Mouse (Mus musculus) fat pad, adult 2 months (tissue): ENCODE data around the gene Trpc6.

Experiments used
- DNase-seq: peaks from one replicate; pipeline ENCODE4 v3.0.0-alpha.2; 2011; ENCODE audit warnings: low read depth, low spot score; ENCODE audit errors: extremely low read depth

The Trpc6 gene

DNA sequence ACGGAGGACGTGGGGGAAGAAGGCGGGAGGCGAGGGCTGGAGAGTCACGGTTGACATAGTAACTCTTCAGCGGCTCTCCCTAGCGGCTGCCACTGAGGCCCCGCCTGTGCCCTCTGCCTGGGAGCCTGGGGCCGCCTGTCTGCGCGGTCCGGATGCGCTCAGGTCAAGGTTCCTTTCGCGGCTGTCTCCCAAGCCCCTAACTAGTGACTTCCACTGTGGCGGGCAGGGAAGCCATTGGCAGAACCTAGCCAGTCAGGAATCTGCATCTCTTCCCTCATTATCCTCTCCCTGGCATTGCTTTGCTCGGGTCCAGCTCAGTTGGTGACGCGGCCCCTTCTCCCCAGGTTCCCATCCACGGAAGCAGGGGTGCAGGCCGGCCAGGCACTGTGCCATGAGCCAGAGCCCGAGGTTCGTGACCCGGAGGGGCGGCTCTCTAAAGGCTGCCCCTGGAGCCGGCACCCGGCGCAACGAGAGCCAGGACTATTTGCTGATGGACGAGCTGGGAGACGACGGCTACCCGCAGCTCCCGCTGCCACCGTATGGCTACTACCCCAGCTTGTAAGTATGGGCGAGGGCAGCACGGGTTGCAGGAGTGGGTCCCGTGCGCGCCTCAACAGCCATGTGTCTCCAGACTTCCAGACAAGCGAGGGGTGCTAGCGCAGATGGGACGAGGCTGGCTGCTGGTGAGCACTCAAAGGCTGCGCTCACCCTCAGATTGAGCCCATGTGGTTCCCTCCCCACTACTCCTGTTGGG, at the start of gene Trpc6:
TSS of gene Trpc6 (plus strand) at position 102 of the 754 bp plus-strand sequence.
- no peak for DNase-seq

GRCm38 (mm10) chr9:8520911-8521310, 23.0 kb upstream of the Trpc6 start:
- no peak for DNase-seq

GRCm38 (mm10) chr9:8533670-8534069, 10.3 kb upstream of the Trpc6 start:
- no peak for DNase-seq

GRCm38 (mm10) chr9:8545236-8545635, 1.3 kb downstream of the Trpc6 start:
- no peak for DNase-seq

GRCm38 (mm10) chr9:8558574-8558973, 14.6 kb downstream of the Trpc6 start:
- DNase-seq: no peak

DNA sequence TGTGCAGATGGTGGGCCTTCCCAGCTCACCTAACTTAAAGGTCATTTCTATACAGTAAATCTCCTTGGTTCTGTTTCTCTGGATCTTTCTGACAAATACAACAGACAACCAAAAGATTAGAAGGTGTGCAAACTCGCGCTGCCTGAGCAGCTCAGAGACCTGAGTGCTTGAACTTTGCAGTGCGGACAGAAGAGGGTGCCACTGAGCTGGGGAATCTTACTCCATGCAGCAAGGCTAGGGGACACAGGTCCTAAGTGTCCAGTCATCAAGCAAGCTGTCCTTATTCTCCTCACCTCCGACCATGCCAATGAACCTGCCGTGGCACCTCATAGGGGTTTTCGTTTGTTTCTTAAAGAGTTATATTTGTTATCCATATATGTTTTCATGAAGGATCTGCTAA, 48.7 kb downstream of the Trpc6 start:
- DNase-seq: no peak

DNA sequence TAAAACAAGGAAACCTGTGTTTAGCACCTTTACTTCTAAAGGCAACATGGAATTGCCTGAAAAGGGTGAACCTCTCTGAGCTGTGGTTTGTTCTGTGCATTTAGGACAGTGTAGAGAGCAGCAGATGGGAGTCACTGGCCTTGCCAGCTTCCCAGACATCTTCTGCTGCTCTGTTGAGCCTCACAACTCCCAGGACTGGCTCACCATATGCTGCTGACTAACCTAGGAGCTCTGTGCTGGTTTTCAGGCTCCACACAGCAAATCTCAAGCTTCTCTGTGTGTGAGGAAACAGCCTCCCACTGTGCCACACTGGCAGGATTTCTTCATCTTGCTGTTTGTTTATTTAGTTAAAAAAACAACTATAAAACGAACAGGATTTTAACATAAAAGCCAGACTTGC, 53.1 kb downstream of the Trpc6 start:
- DNase-seq: no peak

GRCm38 (mm10) chr9:8606816-8607491, 63.0 kb downstream of the Trpc6 start:
- DNase-seq: no peak

GRCm38 (mm10) chr9:8634344-8634743, 90.4 kb downstream of the Trpc6 start:
- DNase-seq: no peak

DNA sequence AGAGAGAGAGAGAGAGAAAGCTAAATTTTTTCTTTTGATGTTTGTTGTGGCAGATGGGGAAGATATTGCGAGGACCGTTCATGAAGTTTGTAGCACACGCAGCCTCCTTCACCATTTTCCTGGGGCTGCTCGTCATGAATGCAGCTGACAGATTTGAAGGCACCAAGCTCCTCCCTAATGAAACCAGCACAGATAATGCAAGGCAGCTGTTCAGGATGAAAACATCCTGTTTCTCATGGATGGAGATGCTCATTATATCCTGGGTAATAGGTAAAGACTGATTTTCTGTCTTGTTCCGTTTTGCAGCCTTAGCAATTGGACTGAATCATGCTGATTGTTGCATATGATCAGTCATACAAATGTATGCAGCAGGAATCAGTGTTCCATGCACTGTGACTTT, 99.5 kb downstream of the Trpc6 start:
- DNase-seq: no peak

GRCm38 (mm10) chr9:8655347-8655746, 111.4 kb downstream of the Trpc6 start:
- no peak for DNase-seq

GRCm38 (mm10) chr9:8672944-8673343, 129.0 kb downstream of the Trpc6 start:
- no peak for DNase-seq

DNA sequence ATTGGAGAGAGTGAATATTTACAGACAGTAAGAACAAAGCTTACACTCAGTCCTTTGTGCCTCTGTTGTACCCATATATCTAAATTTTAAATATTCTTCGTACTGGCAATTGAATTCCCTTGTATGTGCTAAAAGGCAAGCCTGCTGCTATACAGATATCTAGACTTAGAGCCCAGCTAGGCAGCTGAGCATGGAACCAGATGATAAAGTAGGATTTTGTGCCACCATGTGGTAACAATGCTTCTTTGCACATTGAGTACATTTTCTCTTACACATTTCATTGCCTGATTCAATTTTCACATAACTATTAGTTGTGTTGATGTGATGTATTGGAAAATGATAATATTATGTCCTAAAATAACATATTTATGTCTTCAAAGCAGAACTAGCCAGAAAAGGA, 132.7 kb downstream of the Trpc6 start:
- DNase-seq: no peak

DNA sequence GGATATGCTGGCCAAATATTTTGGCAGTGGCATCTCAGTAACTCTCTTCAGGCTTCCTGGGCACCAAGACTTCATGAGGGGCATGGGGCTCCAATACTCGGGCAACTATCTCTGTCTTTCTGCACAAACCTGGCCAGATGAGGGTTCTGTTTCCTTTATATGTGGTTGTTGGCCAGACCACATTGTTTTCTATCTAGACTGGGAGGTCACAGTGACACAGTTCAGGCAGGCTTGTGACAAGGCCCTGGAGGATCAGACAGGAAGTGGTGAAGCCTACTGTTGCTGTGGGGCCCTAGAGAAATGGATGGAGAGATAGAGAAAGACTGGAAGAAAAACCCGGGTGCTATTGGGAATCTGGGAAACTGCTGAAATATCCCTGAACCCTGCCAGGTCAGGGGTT, 149.2 kb downstream of the Trpc6 start:
- DNase-seq: no peak

DNA sequence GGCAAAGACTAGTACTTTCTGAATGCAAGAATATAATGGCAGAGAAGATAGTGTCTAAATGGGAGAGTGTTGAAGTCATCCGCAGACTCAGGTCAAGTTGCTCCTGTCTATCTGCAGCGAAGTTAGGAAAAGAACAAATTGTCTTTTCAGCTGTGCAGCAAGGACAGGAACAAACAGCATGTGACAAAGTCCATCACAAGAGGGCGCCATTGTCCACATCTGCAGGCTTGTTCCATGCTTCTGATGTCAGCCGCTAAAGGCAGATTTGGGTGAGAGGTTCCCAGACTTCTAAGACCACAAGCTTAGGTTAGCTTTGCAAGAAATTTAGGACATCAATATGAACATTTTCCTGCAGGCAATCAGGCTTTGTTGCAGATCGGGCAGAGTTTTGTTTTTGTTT, 156.7 kb downstream of the Trpc6 start:
- DNase-seq: no peak

DNA sequence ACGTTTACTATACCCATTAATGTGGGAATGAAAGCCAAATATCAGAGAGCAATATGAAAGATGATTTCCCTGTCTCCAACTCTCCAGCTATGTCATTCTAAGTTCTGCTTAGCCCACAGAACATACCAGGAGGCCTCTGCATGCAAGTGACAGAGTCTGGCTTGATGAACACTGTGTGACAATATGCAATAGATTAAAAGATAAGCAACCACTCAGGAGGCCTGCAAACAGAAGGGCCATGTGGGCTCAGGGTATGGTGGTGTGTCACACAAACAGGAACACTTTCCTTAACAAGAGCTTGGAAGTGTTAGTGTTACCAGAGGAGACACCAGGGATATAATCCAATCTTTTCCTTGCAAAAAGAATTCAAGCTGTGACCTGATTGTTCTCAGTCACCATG, 159.6 kb downstream of the Trpc6 start:
- no peak for DNase-seq

DNA sequence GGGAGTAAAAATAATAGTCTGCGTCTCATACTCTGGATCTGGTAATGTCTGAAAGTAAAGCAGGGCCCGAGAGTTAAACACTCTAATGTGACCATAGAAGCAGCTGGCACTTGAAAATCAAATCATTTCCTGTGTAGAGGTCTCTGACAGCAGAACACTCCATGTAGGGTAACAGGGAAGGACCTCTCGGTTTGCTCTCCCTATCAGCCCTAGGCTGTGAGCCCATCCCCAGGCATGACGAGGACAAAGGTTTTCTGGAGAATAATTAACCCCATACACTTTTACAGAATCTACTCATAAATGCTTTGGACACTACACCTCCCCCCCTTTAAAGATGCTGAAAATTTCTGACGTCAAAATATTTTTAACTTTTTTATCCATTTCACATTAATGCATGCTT, 160.0 kb downstream of the Trpc6 start:
- no peak for DNase-seq

DNA sequence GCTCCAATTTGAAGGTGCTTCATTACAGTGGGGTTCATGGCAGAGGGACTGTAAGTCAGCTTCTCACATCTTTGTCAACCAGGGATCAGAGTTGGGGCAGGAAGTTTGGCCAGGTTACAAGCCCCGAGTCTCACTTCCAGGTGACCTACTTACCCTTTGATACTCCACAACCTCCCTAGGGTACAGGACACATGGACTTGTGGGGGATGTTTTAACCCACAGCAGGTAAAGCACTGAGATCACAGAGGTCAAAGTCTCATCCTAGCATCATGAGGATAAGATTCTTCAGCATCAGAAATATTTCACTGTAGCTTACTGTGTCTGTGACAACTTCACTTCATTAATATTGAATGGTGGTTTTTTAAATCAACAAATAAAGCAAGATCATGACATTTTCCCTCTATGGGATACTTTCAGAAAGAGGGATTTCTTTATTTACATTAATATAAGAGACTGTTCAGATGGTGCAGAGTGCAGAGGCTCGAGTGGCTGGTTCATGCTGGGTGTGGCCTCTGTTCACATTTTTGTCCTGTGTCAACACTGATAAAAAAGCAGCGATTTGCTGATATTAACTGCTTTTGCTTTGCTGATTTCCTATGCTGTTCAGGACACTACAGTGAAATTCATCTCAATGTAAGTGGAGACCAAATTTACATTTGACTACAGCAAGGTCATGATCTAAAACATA, 166.3 kb downstream of the Trpc6 start:
- no peak for DNase-seq

DNA sequence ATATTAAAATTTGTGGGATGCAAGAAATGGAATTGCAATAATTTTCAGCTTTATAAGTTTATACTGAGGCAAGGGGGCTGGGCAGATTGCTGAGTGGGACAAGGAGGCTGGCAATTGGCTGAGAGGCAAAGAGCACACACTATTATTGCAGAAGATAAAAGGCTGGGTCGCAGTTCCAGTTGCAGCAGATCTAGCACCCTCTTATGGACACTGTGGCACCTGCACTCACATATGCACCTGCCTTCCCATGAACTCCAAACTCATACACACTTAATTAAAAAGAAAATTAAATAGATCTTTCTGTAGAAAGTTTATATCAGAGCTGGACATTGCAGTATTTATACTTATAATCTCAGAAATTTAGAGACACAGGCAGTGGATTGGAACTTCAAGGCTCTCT, 175.1 kb downstream of the Trpc6 start:
- no peak for DNase-seq

DNA sequence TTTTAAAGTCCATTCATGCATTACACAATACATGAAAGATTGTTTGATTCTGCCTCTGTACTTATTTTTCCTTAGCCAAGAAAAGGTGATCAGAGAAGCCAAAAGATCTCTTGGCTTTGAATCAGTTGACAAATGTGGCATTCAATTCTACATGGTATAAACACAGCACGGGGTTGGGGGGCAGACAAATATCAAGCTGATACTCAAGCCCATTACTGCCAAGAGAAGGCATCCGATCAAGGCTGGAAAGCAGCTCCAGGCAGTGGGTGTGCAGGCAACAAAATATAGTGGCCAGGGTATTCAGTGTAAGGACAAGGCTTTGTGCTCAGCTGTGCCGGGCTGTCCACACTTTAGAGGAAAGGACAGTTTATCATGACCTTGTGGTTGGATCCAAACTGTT, 185.1 kb downstream of the Trpc6 start:
- no peak for DNase-seq
